Mouse (Mus musculus) cerebellum, postnatal 25 days (tissue): ENCODE data around the gene Ftl1.

Experiments
- DNase-seq, 2 experiments: peaks; one replicate each; pipeline ENCODE4 v3.0.0; 2021; ENCODE audit warnings: mixed read lengths in 2 of 2

Gene Ftl1

DNA sequence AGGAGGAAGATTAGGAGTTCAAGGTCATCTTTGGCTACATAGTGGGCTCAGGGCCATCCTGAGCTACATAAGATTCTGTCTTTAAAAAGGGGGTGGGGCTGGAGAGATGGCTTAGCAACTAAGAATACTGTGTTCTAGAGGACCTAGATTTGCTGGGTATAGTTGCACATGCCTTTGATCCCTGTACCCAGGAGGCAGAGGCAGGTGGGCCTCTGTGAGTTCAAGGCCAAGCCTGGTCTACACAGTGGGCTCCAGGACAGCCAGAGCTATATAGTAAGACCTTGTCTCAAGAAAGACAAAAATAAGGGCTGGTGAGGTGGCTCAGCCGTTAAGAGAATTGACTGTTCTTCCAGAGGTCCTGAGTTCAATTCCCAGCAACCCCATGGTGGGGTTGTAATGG is 9.7 kb downstream of the Ftl1 start:
- no peak for DNase-seq

DNA sequence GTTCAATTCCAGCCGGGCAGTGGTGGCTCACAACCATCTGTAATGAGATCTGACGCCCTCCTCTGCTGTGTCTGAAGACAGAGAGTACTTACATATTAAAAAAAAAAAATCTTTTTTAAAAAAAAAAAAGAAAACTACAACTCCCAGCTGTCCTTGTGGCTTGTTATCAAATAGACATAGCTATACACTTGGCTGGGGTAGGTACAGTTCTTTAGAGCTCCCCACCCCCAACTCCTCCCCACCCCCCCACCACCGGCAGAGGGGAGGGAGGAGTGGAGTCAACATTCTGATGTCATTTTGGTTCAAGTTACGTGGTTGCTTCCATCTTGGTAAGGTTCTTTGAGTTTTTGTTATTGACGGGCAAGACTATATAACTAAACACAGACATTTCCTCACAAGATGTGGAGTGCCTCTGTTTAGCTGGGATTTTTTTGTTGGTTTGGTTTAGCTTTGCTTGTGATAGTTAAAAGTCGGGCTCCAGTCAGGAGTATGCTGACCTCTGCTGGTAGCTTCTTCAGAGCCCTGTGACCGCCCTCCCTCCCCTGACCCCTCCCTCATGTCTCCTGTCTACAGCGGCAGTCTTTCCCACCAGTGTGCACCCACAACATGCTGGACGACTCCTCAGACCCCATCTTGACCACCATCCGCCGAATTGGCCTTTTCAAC is 12.2 kb downstream of the Ftl1 start:
- DNase-seq, result peak in 1 of 2 experiments; percentile 48

DNA sequence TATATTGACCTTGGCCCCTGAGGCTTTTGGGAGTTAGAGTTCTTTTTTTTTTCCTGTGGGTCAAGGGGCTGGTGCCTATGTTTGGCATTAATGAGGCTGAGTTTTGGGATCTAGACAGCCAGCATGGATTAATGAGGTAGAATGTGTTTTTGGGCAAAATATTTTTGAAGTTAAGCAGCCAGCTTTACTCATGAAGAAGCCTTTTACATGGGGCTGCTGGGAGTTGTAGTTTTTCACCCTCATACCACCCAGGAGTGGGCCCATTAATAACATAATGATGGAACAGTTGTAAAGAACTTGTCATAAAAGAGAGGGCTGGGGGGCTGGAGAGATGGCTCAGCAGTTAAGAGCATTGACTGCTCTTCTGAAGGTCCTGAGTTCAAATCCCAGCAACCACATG is 13.1 kb downstream of the Ftl1 start:
- DNase-seq, result no peak

DNA sequence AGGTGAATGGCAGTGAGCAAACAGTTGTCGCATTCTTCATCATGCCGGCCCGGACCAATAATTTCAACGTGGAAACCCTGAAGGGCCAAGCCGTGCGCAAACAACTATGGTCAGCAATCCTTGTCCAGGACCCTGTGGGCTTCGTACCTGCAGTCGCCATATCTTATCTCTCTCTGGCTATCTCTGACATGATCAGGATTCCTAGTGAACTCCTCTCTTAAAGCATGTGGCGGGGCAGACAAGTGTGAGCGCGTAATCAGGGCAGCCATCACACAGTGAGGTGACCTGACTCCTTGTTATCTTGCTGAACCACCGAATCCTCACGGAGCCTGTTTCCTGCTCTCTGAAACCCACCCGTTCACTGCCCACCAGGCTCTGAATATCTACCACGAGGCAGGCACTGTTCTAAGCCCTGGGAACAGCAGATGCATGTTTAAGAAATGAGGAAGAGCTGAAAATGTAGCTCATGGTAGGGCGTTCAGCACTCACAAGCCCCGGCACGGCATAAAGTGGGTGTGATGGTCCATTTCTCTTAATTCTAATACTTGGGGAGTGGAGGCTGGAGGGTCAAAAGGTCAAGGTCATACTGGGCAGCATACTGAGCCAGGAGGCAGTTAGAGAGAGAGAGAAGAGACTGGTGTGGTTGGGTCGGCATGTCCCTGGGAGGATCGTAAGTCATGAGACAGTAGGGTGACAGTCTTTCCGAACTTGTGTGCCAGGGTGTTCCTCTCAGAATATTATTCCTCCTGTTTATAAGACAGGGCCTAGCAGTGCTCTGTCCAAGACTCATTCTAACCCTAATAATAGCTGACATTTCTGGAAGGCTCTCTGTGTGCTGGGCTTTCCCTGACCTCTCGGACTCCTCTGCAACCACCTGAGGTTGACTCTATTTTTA is 15.9 kb downstream of the Ftl1 start:
- DNase-seq, result no peak

DNA sequence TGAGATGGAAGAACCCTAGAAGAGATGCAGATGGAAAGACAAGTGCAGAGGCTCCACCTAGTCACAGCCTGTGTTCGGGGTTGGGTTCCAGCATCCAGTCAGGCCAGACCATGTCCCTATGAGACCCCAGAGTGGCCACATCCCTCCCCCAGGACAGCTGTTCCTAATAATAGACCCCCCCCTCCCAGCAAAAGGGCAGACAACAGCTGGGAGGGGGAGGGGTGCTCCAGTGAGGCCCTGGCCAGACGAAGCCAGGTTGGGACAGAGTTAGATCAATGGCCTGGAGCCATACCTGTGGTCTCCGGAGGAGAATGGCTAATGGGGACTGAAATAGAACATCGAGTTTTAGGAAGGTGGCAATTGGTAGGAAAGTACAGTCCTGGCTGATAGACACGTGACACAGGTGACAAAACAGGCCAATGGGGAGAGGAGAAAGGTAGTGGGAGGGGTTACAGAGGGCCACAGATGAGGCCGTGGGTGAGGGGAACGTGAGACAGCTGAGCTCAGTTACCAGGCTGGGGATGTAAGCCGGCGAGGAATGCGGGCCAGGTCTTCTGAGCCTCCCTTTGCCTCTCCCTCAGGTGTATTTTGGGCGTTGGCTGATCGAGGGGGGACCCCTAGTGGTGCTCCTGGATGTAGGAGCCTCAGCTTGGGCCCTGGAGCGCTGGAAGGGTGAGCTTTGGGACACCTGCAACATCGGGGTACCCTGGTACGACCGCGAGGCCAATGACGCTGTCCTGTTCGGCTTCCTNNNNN is 22.0 kb downstream of the Ftl1 start, which contains the start of gene Ruvbl2:
TSS of gene Ruvbl2 (minus strand) at position 576 of the 756 bp plus-strand sequence.
- peak; percentile 43 to 51 for DNase-seq

DNA sequence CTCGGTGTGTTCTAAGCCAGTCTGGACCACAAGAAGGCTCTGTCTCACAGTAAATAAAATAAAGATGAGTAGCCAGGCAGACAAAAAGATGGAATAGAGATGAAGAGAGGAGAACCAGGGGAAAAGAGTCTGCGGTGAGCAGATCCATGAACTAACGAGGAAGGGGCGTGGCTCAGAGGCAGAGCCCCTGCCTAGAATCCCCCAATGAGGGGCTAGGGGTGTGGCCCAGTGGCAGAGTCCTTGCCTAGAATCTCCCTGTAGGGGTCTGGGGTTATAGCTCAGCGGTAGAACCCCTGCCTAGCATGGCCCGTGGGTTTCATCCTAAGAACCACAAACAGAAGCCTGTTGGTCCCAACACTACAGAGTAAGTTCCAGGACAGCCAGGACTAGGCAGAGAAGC is 22.6 kb downstream of the Ftl1 start:
- DNase-seq, result no peak

DNA sequence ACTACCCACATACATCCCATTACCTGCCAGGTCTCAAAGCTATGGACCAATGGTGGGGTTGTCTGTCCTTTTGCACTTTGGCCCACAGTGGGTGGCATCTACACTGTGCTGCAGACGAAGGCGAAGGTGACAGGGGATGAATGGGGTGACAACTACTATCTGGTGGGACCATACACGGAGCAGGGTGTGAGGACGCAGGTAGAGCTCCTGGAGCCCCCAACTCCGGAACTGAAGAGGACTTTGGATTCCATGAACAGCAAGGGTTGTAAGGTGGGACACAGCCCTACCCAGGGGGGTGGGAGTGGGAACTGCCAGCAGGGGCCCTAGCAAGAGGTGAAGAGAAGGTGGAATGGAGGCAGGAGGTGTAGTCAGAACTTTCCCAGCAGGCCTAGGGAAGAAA is 23.2 kb downstream of the Ftl1 start:
- no peak for DNase-seq

DNA sequence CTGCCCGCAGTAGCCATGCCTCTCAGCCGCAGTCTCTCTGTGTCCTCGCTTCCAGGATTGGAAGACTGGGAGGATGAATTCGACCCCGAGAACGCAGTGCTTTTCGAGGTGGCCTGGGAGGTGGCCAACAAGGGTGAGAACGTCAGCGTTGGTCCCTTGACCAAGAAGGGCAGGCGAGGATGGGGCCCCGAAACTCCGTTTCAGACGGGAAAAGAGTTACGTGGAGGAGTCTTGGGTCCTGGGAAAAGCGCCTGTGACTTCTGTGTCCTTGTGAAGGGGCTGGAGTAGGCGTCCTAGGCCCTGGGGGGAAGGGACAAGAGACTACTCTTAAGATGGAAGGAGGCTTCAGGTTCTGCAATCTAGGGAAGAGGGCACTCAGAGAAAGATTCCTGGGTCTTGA is 24.6 kb downstream of the Ftl1 start:
- DNase-seq, result no peak

DNA sequence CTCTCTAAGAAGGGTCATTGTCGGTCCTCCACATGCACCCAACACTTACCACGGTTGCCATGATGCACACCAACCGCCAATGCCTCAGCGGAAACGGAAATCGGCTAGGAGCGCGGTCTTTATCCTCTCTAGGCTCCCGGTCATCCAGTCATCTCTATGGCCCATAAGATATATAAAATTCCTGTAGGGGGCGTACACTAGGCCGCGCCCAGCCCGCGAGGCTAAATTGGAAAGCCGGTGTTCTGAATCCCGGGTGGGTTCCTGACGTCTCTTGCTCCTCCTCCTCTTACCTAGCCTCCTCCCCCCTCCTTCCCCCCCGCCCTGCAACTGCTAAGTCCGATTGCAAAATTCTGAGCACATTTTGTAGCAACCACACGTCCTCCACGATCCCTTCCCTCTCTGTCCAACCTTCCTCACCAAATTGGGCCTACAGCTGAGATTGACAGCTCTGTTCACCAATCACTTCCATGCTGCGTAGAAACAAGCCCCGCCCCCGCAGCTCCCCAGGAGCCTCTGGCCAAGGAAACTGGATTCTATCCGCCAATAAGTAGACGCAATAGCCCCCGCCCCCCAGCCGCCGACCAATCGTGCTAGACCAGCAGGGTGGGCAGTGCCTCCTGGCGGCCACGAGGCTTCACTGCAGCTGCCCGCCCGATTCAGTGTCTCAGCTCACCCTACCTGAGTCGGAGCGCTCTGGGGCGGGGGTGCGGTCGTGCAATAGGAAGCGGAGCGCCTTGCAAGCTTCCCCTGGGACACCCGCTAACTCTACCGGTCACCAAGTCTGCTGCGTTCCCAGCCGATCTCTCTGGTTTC is 25.3 kb downstream of the Ftl1 start, which contains the start of gene Gys1:
TSS of gene Gys1 (plus strand) at position 642 of the 813 bp plus-strand sequence.
- peak; percentile 100 for DNase-seq

DNA sequence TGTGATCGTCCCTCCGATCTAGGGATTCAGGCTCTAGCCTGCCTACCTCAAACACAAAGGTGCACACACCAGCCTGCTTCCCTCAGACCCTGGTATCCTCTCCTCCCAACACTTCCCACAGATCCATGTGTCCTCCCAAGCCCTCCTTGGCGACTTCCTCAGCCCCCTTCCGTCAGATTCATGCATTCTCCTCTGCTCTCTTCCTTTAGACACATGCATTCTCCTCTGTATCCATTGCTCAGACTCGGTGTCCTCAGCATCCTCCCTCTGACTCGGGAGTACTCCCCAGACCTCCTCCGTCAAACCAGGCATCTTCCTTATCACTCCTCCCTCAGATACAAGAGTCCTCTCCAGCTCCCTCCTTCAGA is 25.9 kb downstream of the Ftl1 start:
- DNase-seq, result no peak

DNA sequence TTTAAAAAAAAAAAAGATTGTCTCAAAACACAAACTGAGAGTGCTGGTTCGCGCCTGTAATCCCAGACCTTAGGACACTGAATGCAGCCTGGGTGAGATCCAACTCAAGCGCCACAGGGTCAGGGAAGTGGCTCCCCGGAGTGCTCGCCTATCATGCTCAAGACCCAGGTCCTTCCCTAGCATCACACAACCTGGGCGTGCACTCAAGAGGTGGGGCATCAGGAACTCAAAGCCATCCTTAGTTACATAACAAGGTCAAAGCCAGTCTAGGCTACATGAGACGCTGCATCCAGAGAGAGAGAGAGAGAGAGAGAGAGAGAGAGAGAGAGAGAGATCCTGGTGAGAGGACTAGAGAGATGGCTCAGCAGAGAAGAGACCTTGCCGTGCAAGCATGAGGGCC is 33.1 kb downstream of the Ftl1 start:
- DNase-seq, result no peak

DNA sequence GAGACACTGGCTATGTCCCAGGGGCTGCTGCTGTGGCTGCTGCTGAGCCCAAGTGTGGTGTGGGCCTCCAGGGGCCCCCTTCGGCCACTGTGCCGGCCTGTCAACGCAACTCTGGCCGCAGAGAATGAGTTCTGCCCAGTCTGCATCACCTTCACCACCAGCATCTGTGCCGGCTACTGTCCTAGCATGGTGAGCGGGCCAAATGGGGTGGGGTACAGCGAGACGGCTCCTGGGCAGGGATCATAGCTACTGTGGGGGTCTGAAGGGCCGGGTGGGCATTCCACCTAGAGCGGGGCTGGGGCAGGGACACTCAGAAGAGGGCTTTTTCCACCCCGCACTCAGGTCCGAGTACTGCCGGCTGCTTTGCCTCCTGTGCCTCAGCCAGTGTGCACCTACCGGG is 38.5 kb downstream of the Ftl1 start:
- DNase-seq, result no peak

DNA sequence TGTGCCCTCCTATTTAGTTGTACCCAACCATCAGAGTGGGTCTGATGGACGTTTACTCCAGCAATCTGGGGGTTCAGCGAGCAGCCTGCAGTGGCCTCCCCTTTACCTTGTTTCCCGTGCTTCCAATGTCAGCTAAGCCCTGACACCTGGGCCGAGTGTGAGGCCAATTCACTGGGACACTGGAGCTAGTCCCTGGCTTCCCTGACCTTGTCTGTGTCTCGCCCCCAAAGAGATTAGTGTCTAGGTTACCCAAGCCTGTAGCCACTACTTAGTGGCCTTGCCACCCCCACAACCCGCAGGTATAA is 39.1 kb downstream of the Ftl1 start, which contains the start of gene Lhb:
TSS of gene Lhb (plus strand) at position 206 of the 305 bp plus-strand sequence.
- no peak for DNase-seq

DNA sequence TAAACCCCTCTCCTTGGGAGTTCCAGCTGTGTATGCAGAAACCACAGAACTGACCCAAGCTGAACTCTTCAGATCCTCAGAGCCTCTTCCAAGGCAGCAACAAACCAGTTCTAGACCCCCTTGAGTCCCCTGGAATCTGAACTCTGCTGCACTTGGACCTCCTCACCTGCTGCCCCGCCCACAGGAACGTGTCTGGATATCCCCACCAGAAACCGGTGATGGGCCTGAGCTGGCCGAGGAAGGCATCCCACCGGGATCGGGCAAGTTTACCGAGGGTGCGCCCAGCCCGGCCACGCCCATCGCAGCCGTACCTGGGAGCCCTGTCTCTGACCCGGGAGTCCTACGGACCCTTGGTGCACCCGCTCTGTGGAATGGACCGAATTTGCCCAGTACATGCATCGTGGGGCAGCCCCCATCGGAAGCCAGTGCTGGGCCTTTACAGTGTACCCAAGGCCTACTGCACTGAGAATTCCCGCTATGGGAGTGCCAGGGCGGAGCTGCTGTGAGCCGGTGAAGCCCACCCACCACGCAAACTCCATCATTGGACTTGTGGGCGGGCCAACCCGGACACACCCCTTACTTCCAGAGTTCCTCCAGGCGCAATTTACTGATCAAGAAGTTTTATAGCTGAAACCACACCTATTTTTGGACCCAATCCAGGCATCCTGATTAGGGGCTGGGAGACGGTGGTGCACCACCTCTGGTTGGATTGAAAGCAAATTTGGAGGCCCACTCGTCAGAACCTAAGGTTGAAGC is 39.6 kb downstream of the Ftl1 start:
- no peak for DNase-seq

DNA sequence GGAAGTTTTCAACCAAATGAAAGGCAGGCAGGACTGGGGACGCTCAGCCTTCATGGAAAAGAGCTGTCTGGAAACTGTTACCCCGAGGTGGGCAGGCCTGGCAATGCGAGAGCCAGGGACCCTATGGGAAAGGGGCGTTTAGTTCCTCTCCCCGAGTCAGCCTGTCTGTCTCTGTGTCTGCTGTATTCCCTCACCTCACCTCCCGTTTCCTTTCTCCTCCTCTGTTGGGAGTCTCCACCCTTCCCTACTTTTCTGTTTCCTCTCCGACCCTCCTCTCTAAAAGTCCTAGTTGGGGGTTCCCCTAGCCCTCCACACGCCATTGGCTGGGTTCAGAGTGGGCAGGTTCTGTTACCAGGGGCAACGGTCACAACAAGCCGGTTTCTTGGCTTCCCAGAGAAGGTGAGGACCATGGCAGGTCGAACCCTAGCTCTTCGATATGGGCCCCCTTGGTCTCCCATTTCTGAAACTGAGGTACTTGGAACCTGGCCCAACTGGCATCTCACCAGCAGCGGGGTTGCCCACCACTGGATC is 41.7 kb downstream of the Ftl1 start:
- DNase-seq, result no peak

DNA sequence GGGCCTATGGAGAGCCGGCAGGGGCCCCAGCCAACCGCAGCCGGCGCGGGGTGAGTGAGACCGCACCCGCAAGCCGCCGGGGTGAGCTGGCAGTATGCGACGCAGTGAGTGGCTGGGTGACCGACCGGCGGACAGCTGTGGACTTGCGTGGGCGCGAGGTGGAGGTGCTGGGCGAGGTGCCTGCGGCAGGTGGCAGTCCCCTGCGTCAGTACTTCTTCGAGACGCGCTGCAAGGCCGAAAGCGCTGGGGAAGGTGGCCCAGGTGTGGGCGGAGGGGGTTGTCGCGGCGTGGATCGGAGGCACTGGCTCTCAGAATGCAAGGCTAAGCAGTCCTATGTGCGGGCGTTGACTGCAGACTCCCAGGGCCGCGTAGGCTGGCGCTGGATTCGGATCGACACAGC is 44.0 kb downstream of the Ftl1 start:
- peak in 1 of 2 experiments; percentile 34 for DNase-seq

DNA sequence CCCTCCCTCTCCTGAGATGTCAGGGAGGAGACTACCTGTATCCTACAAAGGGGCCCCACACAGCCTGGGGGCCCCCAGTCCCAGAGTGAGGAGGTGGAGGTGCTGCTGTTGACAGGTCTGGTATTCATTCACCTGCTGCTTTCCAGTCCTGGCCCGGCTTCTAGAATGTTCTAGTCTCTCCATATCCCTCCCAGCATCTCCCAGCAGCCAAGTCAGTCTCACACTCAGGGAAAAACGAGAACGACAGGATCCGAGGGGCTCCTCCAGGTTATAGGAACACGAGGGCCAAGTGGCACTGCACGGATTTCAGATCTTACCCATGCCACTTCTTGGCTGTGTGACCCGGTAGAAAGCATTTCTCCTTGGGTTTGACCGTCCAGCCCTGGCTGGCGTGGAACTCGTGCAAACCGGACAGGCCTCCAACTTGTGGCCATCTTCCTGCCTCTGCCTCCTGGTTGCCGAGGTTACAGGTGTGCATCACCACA is 44.9 kb downstream of the Ftl1 start:
- DNase-seq, result no peak

DNA sequence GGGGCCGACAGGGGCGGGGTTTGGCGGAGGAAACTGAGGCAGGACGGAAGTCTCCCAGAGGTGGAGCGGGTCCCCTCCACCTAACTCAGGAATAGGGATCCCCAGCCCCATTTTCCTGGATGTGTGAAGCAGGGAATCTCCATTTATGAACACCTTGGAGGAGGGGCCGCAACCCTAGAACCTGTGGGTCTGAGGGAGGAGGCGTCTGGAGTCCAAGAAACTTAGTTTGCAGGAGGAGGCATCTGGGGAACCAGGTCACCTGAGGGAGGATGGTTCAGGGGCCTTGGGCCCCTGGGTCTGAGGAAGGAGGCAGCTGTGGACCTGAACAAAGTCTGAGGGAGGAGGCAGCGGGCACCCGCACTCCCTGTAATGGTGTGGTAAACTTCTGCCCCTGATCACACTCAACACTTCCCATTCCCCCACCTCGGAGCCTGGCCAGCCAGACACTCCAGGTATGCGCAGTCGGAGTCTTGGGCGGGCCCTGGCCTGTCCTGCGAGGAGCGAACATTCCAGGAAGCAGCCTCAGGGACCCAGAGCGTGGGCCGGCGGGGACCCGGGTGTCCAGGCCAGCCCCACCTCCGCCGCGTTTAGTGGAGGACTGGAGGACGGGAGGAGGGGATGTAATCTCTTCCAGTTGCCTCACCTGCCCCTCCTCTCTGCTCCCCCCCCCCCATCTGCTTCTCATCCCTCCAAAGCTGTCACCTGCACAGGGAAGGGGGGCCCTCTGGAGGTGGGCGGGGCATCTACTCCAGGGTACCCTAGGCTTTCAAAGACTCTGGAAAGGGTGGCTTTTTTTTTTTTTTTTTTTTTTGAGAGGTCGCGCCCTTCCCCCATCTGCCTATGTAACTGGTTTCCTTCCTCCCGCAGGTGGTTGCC is 45.6 kb downstream of the Ftl1 start:
- no peak for DNase-seq

DNA sequence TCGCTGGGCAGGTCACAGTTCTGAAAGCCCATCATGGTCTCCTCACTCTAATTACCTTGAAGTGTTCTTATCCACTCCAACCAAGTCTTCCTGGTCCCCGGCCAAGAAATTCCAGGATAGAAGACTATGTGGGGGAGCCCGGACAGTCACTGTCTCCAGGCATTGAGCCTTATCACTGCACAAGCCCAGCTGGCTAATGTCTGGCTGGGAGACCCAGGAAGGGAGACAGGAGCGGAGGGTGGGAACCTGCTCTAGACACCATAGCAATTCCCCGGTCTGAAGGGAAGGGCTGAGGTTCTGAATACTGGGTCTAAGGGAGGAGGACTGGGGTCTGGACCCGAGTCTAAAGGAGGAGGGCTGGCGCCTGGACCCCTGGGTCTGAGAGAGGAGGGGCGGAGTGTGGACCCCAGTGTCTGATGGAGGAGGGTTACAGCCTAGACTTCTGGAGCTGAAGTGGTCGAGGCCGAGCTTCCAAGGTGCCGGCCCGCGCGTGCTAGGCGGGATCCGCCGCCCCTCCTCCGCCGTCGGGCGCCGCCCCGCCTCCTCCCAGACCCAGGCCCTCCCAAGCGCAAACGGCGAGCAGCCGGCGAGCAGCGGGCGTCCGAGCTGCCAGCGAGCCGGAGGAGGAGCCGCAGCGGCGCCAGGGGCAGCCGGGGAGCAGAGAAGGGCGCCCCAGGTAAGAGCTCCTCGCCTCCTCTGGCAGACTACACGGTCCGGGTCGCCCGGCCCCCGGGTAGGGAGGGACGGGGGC is 46.4 kb downstream of the Ftl1 start, which contains the start of gene Ntf5:
TSS of gene Ntf5 (plus strand) at position 583 of the 751 bp plus-strand sequence.
- peak in 1 of 2 experiments; percentile 38 for DNase-seq
